Mouse (Mus musculus) lung, postnatal 0 days (tissue): ENCODE measurements at regions not wholly inside any gene's neighbourhood (a gene's known extent, or its start where the extent isn't known, plus 50 kb on each side); places are given as distances from the start of the nearest gene placed in this dataset.

Experiments
- ATAC-seq: fragments of 200-750 bp; cut with Nextera tagmentation; 2 replicates; pipeline ENCODE4 v1.8.0; 2017; ENCODE audit warnings: moderate library complexity
- DNase-seq: peaks from one replicate; pipeline ENCODE4 v3.0.0-alpha.2; 2016; ENCODE audit warnings: low spot score
- H3K27ac ChIP-seq: fragments of 300-500 bp; sonication (generic); 2 replicates; pipeline ENCODE4 v1.5.1; 2014; ENCODE audit warnings: antibody characterized with exemption, mild to moderate bottlenecking, low read length, mixed read lengths
- H3K27me3 ChIP-seq: fragments of 300-500 bp; sonication (generic); replicated peaks from 2 replicates; pipeline ENCODE4 v1.6.1; 2014; ENCODE audit warnings: low read length, mixed read lengths; ENCODE audit not compliant: insufficient read depth
- H3K36me3 ChIP-seq: fragments of 300-500 bp; sonication (generic); 2 replicates; pipeline ENCODE4 v1.6.1; 2014; ENCODE audit warnings: low read length, mixed read lengths; ENCODE audit not compliant: insufficient read depth
- H3K4me1 ChIP-seq: fragments of 300-500 bp; sonication (generic); 2 replicates; pipeline ENCODE4 v1.6.1; 2014; ENCODE audit warnings: antibody characterized with exemption, low read depth, low read length, mixed read lengths; ENCODE audit not compliant: insufficient read depth
- H3K4me2 ChIP-seq: fragments of 300-500 bp; sonication (generic); replicated peaks from 2 replicates; pipeline ENCODE4 v1.6.1; 2014; ENCODE audit warnings: low read depth, mild to moderate bottlenecking, low read length, moderate library complexity, mixed read lengths
- H3K4me3 ChIP-seq: fragments of 300-500 bp; sonication (generic); 2 replicates; pipeline ENCODE4 v1.5.1; 2014; ENCODE audit warnings: low read depth, low read length
- H3K9ac ChIP-seq: fragments of 300-500 bp; sonication (generic); replicated peaks from 2 replicates; pipeline ENCODE4 v1.6.1; 2014; ENCODE audit warnings: low read depth, mild to moderate bottlenecking
- H3K9me3 ChIP-seq: fragments of 300-500 bp; sonication (generic); 2 replicates; pipeline ENCODE4 v1.6.1; 2016; ENCODE audit warnings: low read length, mixed read lengths
- CTCF ChIP-seq: IDR thresholded peaks from 2 replicates; pipeline ENCODE4 v1.5.1; 2016; ENCODE audit warnings: antibody characterized with exemption, mild to moderate bottlenecking
- EP300 ChIP-seq: IDR thresholded peaks from 2 replicates; pipeline ENCODE4 v1.6.1; 2016; ENCODE audit warnings: antibody characterized with exemption, mild to moderate bottlenecking, control low read depth
- WGBS: fragments of 180-500 bp; shearing (Covaris S2); extraction: QIAGEN DNeasy Blood & Tissue Kit; methylation state at CpG from one replicate; pipeline ENCODE4 v1.1.7; 2014; 5-methylcytosine and 5-hydroxymethylcytosine counted together

- H3K4me3 ChIP-seq, result no peak overlapping the region
- H3K27ac ChIP-seq, result no peak overlapping the region
- no peaks in the 10 kb centered on the region for H3K27me3 ChIP-seq
- TF ChIP-seq EP300 (no peak), CTCF (no peak)
- no peaks in the 10 kb centered on the region for H3K4me1 ChIP-seq
- H3K4me2 ChIP-seq, result no peak overlapping the region
- H3K9me3 ChIP-seq, result no peaks in the 10 kb centered on the region
- WGBS, result 65% methylated on average over 2 of the region's 2 CpGs
- ATAC-seq (no peak), DNase-seq (no peak)
- no peaks in the 10 kb centered on the region for H3K36me3 ChIP-seq
- no peak overlapping the region for H3K9ac ChIP-seq
Observed at GRCm38 (mm10) chr3:138662625-138663024, 79.4 kb upstream of the Tspan5 start.

GRCm38 (mm10) chr3:138668394-138669092 is 73.5 kb upstream of the Tspan5 start:
- TF ChIP-seq CTCF (no peak), EP300 (no peak)

GRCm38 (mm10) chr3:138675881-138676280 is 66.1 kb upstream of the Tspan5 start:
- no peak for ATAC-seq

More at GRCm38 (mm10) chr3:138668394-138669092, 73.5 kb upstream of the Tspan5 start:
- WGBS, result 83% methylated on average over 14 of the region's 14 CpGs
- Histone ChIP-seq H3K4me1 (no peaks in the 10 kb centered on the region), H3K9me3 (no peaks in the 10 kb centered on the region), H3K36me3 (no peaks in the 10 kb centered on the region), H3K9ac (no peak overlapping the region), H3K27me3 (no peaks in the 10 kb centered on the region), H3K27ac (no peak overlapping the region), H3K4me2 (no peak overlapping the region), H3K4me3 (no peak overlapping the region)
- DNase-seq (no peak), ATAC-seq (no peak)

GRCm38 (mm10) chr3:138678351-138678750 is 63.6 kb upstream of the Tspan5 start:
- WGBS, result 62% methylated on average over 4 of the region's 4 CpGs
- DNase-seq, result no peak

More at GRCm38 (mm10) chr3:138675881-138676280, 66.1 kb upstream of the Tspan5 start:
- no peaks in the 10 kb centered on the region for H3K4me1 ChIP-seq
- H3K9me3 ChIP-seq, result no peaks in the 10 kb centered on the region
- no peak overlapping the region for H3K4me2 ChIP-seq
- DNase-seq, result no peak
- H3K27me3 ChIP-seq, result no peaks in the 10 kb centered on the region
- H3K27ac ChIP-seq, result no peak overlapping the region
- no peak overlapping the region for H3K9ac ChIP-seq
- whole genome bisulfite sequencing, result 77% methylated on average over 2 of the region's 2 CpGs
- TF ChIP-seq CTCF, result no peak
- no peak for TF ChIP-seq EP300
- H3K4me3 ChIP-seq, result no peak overlapping the region
- no peaks in the 10 kb centered on the region for H3K36me3 ChIP-seq

GRCm38 (mm10) chr3:138686636-138687230 is 55.3 kb upstream of the Tspan5 start:
- ATAC-seq (peak; percentile 81), DNase-seq (peak; percentile 60)
- TF ChIP-seq CTCF, result no peak
- 0 out of 2 replicates have a peak, but pooled peaks have one; percentile 28 for TF ChIP-seq EP300
- Histone ChIP-seq H3K4me1 (no peaks in the 10 kb centered on the region), H3K27me3 (no peaks in the 10 kb centered on the region), H3K27ac (no peak overlapping the region), H3K9ac (no peak overlapping the region), H3K9me3 (no peaks in the 10 kb centered on the region), H3K4me3 (no peak overlapping the region), H3K4me2 (no peak overlapping the region), H3K36me3 (no peaks in the 10 kb centered on the region)
- 14% methylated on average over 11 of the region's 11 CpGs for WGBS

More at GRCm38 (mm10) chr3:138678351-138678750, 63.6 kb upstream of the Tspan5 start:
- Histone ChIP-seq H3K4me2 (no peak overlapping the region), H3K9me3 (no peaks in the 10 kb centered on the region), H3K36me3 (no peaks in the 10 kb centered on the region), H3K27me3 (no peaks in the 10 kb centered on the region), H3K4me3 (no peak overlapping the region), H3K27ac (no peak overlapping the region), H3K9ac (no peak overlapping the region), H3K4me1 (no peaks in the 10 kb centered on the region)
- TF ChIP-seq EP300 (no peak), CTCF (no peak)
- no peak for ATAC-seq

- H3K4me2 ChIP-seq, result no peak overlapping the region
- WGBS, result 89% methylated on average over 5 of the region's 5 CpGs
- H3K4me1 ChIP-seq, result no peaks in the 10 kb centered on the region
- DNase-seq, result no peak
- H3K27ac ChIP-seq, result no peak overlapping the region
- no peak overlapping the region for H3K4me3 ChIP-seq
- TF ChIP-seq CTCF (no peak), EP300 (no peak)
- ATAC-seq, result no peak
- no peaks in the 10 kb centered on the region for H3K36me3 ChIP-seq
- H3K9me3 ChIP-seq, result no peaks in the 10 kb centered on the region
- H3K9ac ChIP-seq, result no peak overlapping the region
- H3K27me3 ChIP-seq, result no peaks in the 10 kb centered on the region
Observed at GRCm38 (mm10) chr3:138688606-138689005, 53.4 kb upstream of the Tspan5 start.
